In genomic region chr8:83900957-83901270, GRCm38 (mm10) we compare ENCODE assay signal across 8 mouse cellular contexts. TPM values are rescaled to one million over a fixed set of nuclear protein-coding genes. Genes with fewer than 3 reads are reported as not detected.
A peak's percentile ranks its signal among the peaks of the same experiment; 100 is the strongest.
DNase-seq lines count a peak whose midpoint lies in the region; ATAC-seq lines count a peak whose summit lies in the region.

No protein-coding gene starts in this region.

- H3K36me3 ChIP-seq in heart, embryonic 16.5 days (ENCODE audit: control insufficient read depth, insufficient read depth): no peaks in the 10 kb centered on the region
- peaks cover 10% of the 10 kb centered on the region for H3K36me3 ChIP-seq in forebrain, embryonic 10.5 days (replicated peaks)
- H3K36me3 ChIP-seq in midbrain, embryonic 15.5 days (replicated peaks): no peaks in the 10 kb centered on the region

- H3K4me3 ChIP-seq in heart, embryonic 16.5 days (ENCODE audit: low read length): peak overlapping the region; percentile 90
- peak overlapping the region; percentile 93 for H3K4me3 ChIP-seq in forebrain, embryonic 10.5 days
- peak overlapping the region; percentile 88 for H3K4me3 ChIP-seq in midbrain, embryonic 15.5 days

- ATAC-seq in heart, embryonic 16.5 days (replicated peaks; ENCODE audit: extremely low read depth, insufficient read depth, low FRiP score): no peak
- no peak for ATAC-seq in midbrain, embryonic 15.5 days (replicated peaks)

- H3K27ac ChIP-seq in heart, embryonic 16.5 days (ENCODE audit: low read length): peak overlapping the region; percentile 91
- H3K27ac ChIP-seq in forebrain, embryonic 10.5 days: peak overlapping the region; percentile 95
- H3K27ac ChIP-seq in midbrain, embryonic 15.5 days: peak overlapping the region; percentile 99

- H3K27me3 ChIP-seq in heart, embryonic 16.5 days (ENCODE audit: control insufficient read depth, insufficient read depth, low read length): no peaks in the 10 kb centered on the region
- peaks cover 24% of the 10 kb centered on the region for H3K27me3 ChIP-seq in forebrain, embryonic 10.5 days (ENCODE audit: poor library complexity, severe bottlenecking)
- H3K27me3 ChIP-seq in midbrain, embryonic 15.5 days (replicated peaks): no peaks in the 10 kb centered on the region

- H3K4me2 ChIP-seq in heart, embryonic 16.5 days (ENCODE audit: low read depth, low read length): peak overlapping the region; percentile 99
- H3K4me2 ChIP-seq in midbrain, embryonic 15.5 days: peak overlapping the region; percentile 75

- H3K9me3 ChIP-seq in heart, embryonic 16.5 days (replicated peaks; ENCODE audit: control insufficient read depth, low read length): no peaks in the 10 kb centered on the region
- H3K9me3 ChIP-seq in forebrain, embryonic 10.5 days: no peaks in the 10 kb centered on the region
- no peaks in the 10 kb centered on the region for H3K9me3 ChIP-seq in midbrain, embryonic 15.5 days

- peak overlapping the region; percentile 90 for H3K9ac ChIP-seq in heart, embryonic 16.5 days (ENCODE audit: low read length)
- H3K9ac ChIP-seq in midbrain, embryonic 15.5 days: peak overlapping the region; percentile 97

- WGBS in heart, embryonic 16.5 days: 0% methylated on average over 23 of the region's 40 CpGs
- WGBS in forebrain, embryonic 10.5 days: under 1% methylated on average over 40 of the region's 40 CpGs
- WGBS in midbrain, embryonic 15.5 days: under 1% methylated on average over 33 of the region's 40 CpGs

- intact Hi-C loops in heart, postnatal 14 days (cut with DNase I): loop anchor here (2.0 kb wide), 1 partner anchor 20 kb away; no protein-coding TSS in a partner anchor

- DNase-seq in heart, postnatal 14 days: no peak
- DNase-seq in NIH3T3 (ENCODE audit: low read depth): peak; percentile 47
- DNase-seq in forebrain, embryonic 10.5 days (ENCODE audit: extremely low spot score, low spot score): peak; percentile 21
- peak; percentile 77 for DNase-seq in left cerebral cortex, adult 11 months (ENCODE audit: low spot score)
- peak; percentile 64 for DNase-seq in thymus, postnatal 14 days
- DNase-seq in gastrocnemius, postnatal 4 days (ENCODE audit: low spot score in 2 of 2): no peak

- peaks cover 41% of the 10 kb centered on the region for H3K4me1 ChIP-seq in heart, embryonic 16.5 days (ENCODE audit: control insufficient read depth, insufficient read depth, low read length)
- peaks cover 78% of the 10 kb centered on the region for H3K4me1 ChIP-seq in forebrain, embryonic 10.5 days
- peaks cover 60% of the 10 kb centered on the region for H3K4me1 ChIP-seq in midbrain, embryonic 15.5 days

RNA-seq across cellular contexts. Expression of gene Adgrl1, which starts 1.0 kb away (rescaled TPM):
- polyA plus RNA-seq in heart, embryonic 16.5 days (2015; fragmentation: Nextera tagmentation; extraction: Ambion mirVana): 8.3 and 8.7 TPM in 2 replicates
- 10 to 100 TPM; 21.1 to 21.6 TPM for total RNA-seq in heart, postnatal 14 days (2021)
- polyA plus RNA-seq in forebrain, embryonic 10.5 days (2016; fragmentation: Nextera tagmentation; extraction: Ambion mirVana): 11.1 and 12.5 TPM in 2 replicates
- 67.2 and 68.0 TPM in 2 replicates for polyA plus RNA-seq in midbrain, embryonic 15.5 days (2015; fragmentation: Nextera tagmentation; extraction: Ambion mirVana)
- 10 to 100 TPM; 33.6 to 37.6 TPM for total RNA-seq in gastrocnemius, postnatal 4 days (2021)

RNA-seq across cellular contexts. Expression of gene Gm10644, which starts 54.1 kb away (rescaled TPM):
- 1.0 and 1.2 TPM in 2 replicates for polyA plus RNA-seq in heart, embryonic 16.5 days (2015; fragmentation: Nextera tagmentation; extraction: Ambion mirVana)
- under 1 TPM; 0.22 to 0.91 TPM for total RNA-seq in heart, postnatal 14 days (2021)
- 0.94 and 1.2 TPM in 2 replicates for polyA plus RNA-seq in forebrain, embryonic 10.5 days (2016; fragmentation: Nextera tagmentation; extraction: Ambion mirVana)
- polyA plus RNA-seq in midbrain, embryonic 15.5 days (2015; fragmentation: Nextera tagmentation; extraction: Ambion mirVana): 0.93 and 1.00 TPM in 2 replicates
- under 1 TPM; 0.22 to 0.23 TPM for total RNA-seq in gastrocnemius, postnatal 4 days (2021)

RNA-seq across cellular contexts. Expression of gene Asf1b, which starts 54.4 kb away (rescaled TPM):
- 65.2 and 69.1 TPM in 2 replicates for polyA plus RNA-seq in heart, embryonic 16.5 days (2015; fragmentation: Nextera tagmentation; extraction: Ambion mirVana)
- 1 to 10 TPM; 2.8 to 4.4 TPM for total RNA-seq in heart, postnatal 14 days (2021)
- 112 and 114 TPM in 2 replicates for polyA plus RNA-seq in forebrain, embryonic 10.5 days (2016; fragmentation: Nextera tagmentation; extraction: Ambion mirVana)
- 8.0 and 10.9 TPM in 2 replicates for polyA plus RNA-seq in midbrain, embryonic 15.5 days (2015; fragmentation: Nextera tagmentation; extraction: Ambion mirVana)
- 10 to 100 TPM; 14.9 to 17.2 TPM for total RNA-seq in gastrocnemius, postnatal 4 days (2021)

Comparison
In these comparisons a context has a peak if more than half of its experiments do, and no peak if none do; other contexts are left out.
1. DNase-seq: peak in NIH3T3 (single experiment), forebrain, embryonic 10.5 days (single experiment), left cerebral cortex, adult 11 months (single experiment) and thymus, postnatal 14 days (single experiment); none in heart, postnatal 14 days (0 of 2) and gastrocnemius, postnatal 4 days (0 of 2).
2. Peak in every context shown above with its lines, with median percentiles within 50 percentile points of each other: H3K27ac ChIP-seq and H3K4me3 ChIP-seq.